Mouse (Mus musculus): Measurements from ENCODE around the gene Slco2a1. TPM values are rescaled to one million over a fixed set of nuclear protein-coding genes. Genes with fewer than 3 reads are reported as not detected.

Slco2a1 gene
- polyA plus RNA-seq, 1 experiment from 2014 or later = 11.2 TPM

DNA sequence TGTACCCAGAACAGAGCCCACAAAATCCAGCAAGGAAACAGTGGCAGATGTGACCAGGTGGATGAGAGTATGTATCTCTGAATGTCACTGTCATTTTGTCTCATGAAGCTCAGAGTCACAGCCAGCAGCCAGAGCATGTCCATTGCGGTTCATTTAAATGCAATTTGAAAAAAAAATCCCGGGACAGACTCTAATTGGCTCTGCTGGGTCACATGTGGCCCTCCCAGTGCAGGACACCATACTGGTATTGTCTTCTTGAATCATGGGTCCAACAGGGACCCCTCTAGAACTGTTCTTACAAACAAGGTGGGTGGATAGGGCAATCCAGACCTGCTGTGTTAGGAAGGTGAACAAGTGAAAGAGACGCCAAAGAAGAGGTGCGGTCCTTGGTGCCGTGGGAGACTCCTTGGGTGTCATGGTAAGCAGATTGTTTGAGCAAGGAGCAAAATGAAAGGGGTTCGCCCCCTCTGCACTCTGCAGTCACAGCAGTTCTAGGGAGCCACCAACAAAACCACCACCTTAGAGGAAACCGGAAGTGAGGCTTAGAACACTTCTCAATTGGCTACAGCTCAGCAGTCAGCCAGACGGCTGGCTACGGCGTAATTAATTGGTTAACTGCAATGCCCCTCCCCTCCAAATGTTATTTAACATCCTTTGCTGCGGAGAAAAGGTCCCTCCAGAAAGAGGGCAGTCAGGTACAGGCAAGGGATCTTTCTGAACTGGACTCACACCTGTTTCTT is 38.8 kb downstream of the Slco2a1 start:
- Histone ChIP-seq H3K27me3 (ENCODE audit: insufficient read depth, low read length) (no peaks in the 10 kb centered on the region), H3K36me3 (replicated peaks; ENCODE audit: insufficient read depth, low read length) (no peaks in the 10 kb centered on the region), H3K4me2 (ENCODE audit: low read depth, low read length) (no peak overlapping the region), H3K9me3 (ENCODE audit: low read length) (no peaks in the 10 kb centered on the region), H3K27ac (ENCODE audit: low read depth) (no peak overlapping the region), H3K9ac (replicated peaks) (no peak overlapping the region), H3K4me3 (ENCODE audit: low read depth, low read length) (no peak overlapping the region), H3K4me1 (ENCODE audit: insufficient read depth) (no peaks in the 10 kb centered on the region)
- 64% methylated on average over 11 of the region's 11 CpGs for WGBS (ENCODE audit: insufficient replicate concordance)
- DNase-seq = no peak
- ATAC-seq = no peak
- TF ChIP-seq CTCF (IDR thresholded peaks at IDR 0.05; ENCODE audit: low read depth) (no peak), EP300 (IDR thresholded peaks at IDR 0.05; ENCODE audit: low read depth) (no peak)

DNA sequence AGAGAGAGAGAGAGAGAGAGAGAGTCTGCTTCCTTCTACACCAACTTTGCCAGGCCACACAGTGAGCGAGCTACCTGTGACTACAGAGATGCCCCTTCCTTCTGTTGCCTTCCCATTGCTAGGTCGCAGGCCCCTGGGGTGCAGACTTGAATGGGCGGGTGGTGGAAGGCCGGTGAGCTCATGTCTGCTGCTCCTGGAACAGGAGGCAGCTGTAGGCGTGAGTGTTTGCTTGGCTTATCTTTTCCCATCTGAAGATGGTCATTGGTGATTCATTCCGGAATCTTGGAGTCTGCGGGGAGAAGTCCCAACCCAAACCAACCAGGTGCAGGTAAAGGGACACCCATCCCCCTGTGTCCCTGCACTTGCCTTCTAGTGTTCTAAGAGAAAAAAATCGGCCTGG is 40.5 kb downstream of the Slco2a1 start:
- ATAC-seq = no peak
- DNase-seq = no peak
- Histone ChIP-seq H3K36me3 (replicated peaks; ENCODE audit: insufficient read depth, low read length) (no peaks in the 10 kb centered on the region), H3K27ac (ENCODE audit: low read depth) (no peak overlapping the region), H3K4me3 (ENCODE audit: low read depth, low read length) (no peak overlapping the region), H3K9ac (replicated peaks) (no peak overlapping the region), H3K9me3 (ENCODE audit: low read length) (no peaks in the 10 kb centered on the region), H3K4me1 (ENCODE audit: insufficient read depth) (no peaks in the 10 kb centered on the region), H3K4me2 (ENCODE audit: low read depth, low read length) (no peak overlapping the region), H3K27me3 (ENCODE audit: insufficient read depth, low read length) (no peaks in the 10 kb centered on the region)
- TF ChIP-seq CTCF (IDR thresholded peaks at IDR 0.05; ENCODE audit: low read depth) (no peak), EP300 (IDR thresholded peaks at IDR 0.05; ENCODE audit: low read depth) (no peak)
- 72% methylated on average over 8 of the region's 8 CpGs for WGBS (ENCODE audit: insufficient replicate concordance)

GRCm38 (mm10) chr9:103030041-103030440 is 41.5 kb downstream of the Slco2a1 start:
- no peaks in the 10 kb centered on the region for H3K36me3 ChIP-seq (replicated peaks; ENCODE audit: insufficient read depth, low read length)
- H3K27ac ChIP-seq (ENCODE audit: low read depth) = no peak overlapping the region
- H3K4me1 ChIP-seq (ENCODE audit: insufficient read depth) = no peaks in the 10 kb centered on the region
- DNase-seq = no peak
- no peaks in the 10 kb centered on the region for H3K9me3 ChIP-seq (ENCODE audit: low read length)
- no peak overlapping the region for H3K9ac ChIP-seq (replicated peaks)
- no peaks in the 10 kb centered on the region for H3K27me3 ChIP-seq (ENCODE audit: insufficient read depth, low read length)
- no peak overlapping the region for H3K4me3 ChIP-seq (ENCODE audit: low read depth, low read length)
- no peak overlapping the region for H3K4me2 ChIP-seq (ENCODE audit: low read depth, low read length)
- ATAC-seq = no peak
- TF ChIP-seq CTCF (IDR thresholded peaks at IDR 0.05; ENCODE audit: low read depth) (no peak), EP300 (IDR thresholded peaks at IDR 0.05; ENCODE audit: low read depth) (no peak)
- WGBS (ENCODE audit: insufficient replicate concordance) = 66% methylated on average over 2 of the region's 2 CpGs

DNA sequence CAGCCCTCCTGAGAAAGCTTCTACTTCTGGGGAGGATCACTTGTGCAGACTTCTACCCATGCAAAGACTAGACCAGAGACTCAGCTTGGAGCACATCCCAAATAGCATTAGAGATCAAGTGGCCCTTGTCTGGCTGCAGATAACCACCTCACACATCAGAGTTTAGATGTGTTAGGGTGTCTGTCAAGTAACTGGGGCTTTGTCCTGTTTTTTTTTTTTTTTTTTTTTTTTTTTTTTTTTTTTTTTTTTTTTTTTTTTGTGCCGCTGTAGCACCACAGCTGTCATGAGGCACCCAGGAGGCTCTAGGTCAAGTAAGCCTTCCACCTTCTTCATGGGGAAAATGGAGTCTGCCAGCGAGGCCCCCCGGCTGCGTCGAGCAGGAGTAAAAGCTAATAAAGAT is 42.7 kb downstream of the Slco2a1 start:
- Histone ChIP-seq H3K9ac (replicated peaks) (no peak overlapping the region), H3K27ac (ENCODE audit: low read depth) (no peak overlapping the region), H3K4me1 (ENCODE audit: insufficient read depth) (no peaks in the 10 kb centered on the region), H3K27me3 (ENCODE audit: insufficient read depth, low read length) (no peaks in the 10 kb centered on the region), H3K36me3 (replicated peaks; ENCODE audit: insufficient read depth, low read length) (no peaks in the 10 kb centered on the region), H3K4me2 (ENCODE audit: low read depth, low read length) (no peak overlapping the region), H3K4me3 (ENCODE audit: low read depth, low read length) (no peak overlapping the region), H3K9me3 (ENCODE audit: low read length) (no peaks in the 10 kb centered on the region)
- WGBS (ENCODE audit: insufficient replicate concordance) = 76% methylated on average over 5 of the region's 5 CpGs
- TF ChIP-seq CTCF (IDR thresholded peaks at IDR 0.05; ENCODE audit: low read depth) = no peak
- no peak for TF ChIP-seq EP300 (IDR thresholded peaks at IDR 0.05; ENCODE audit: low read depth)
- DNase-seq = no peak
- ATAC-seq = no peak

GRCm38 (mm10) chr9:103032193-103032592 is 43.7 kb downstream of the Slco2a1 start:
- TF ChIP-seq CTCF (IDR thresholded peaks at IDR 0.05; ENCODE audit: low read depth) (no peak), EP300 (IDR thresholded peaks at IDR 0.05; ENCODE audit: low read depth) (no peak)
- Histone ChIP-seq H3K27ac (ENCODE audit: low read depth) (no peak overlapping the region), H3K27me3 (ENCODE audit: insufficient read depth, low read length) (no peaks in the 10 kb centered on the region), H3K9ac (replicated peaks) (no peak overlapping the region), H3K36me3 (replicated peaks; ENCODE audit: insufficient read depth, low read length) (no peaks in the 10 kb centered on the region), H3K4me3 (ENCODE audit: low read depth, low read length) (no peak overlapping the region), H3K4me2 (ENCODE audit: low read depth, low read length) (no peak overlapping the region), H3K9me3 (ENCODE audit: low read length) (no peaks in the 10 kb centered on the region), H3K4me1 (ENCODE audit: insufficient read depth) (no peaks in the 10 kb centered on the region)
- DNase-seq (peak; percentile 35), ATAC-seq (no peak)
- WGBS (ENCODE audit: insufficient replicate concordance) = 68% methylated on average over 8 of the region's 8 CpGs

DNA sequence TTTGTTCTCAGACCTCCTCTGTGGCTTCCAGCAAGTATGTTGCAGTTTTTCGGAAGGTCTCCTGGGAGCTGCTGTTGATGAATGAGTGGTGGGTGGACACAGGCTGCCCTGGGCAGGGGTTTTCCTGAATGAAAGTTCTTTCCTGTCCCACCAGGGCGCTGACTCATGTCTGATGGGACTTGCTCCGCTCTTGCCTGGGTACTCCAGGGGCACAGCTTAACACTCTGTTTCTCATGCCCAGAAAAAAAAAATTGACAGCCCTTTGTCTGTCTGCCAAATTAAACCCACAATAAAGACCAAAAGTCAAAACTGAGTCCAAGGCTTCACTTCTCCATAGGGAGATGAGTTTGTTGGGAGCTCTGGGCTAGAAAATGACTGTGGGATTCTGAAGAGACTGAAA is 44.9 kb downstream of the Slco2a1 start:
- H3K4me3 ChIP-seq (ENCODE audit: low read depth, low read length) = no peak overlapping the region
- H3K4me1 ChIP-seq (ENCODE audit: insufficient read depth) = no peaks in the 10 kb centered on the region

More for the DNA sequence above, 44.9 kb downstream of the Slco2a1 start:
- Histone ChIP-seq H3K36me3 (replicated peaks; ENCODE audit: insufficient read depth, low read length) (no peaks in the 10 kb centered on the region), H3K27ac (ENCODE audit: low read depth) (no peak overlapping the region), H3K9ac (replicated peaks) (no peak overlapping the region), H3K4me2 (ENCODE audit: low read depth, low read length) (no peak overlapping the region), H3K9me3 (ENCODE audit: low read length) (no peaks in the 10 kb centered on the region), H3K27me3 (ENCODE audit: insufficient read depth, low read length) (no peaks in the 10 kb centered on the region)
- TF ChIP-seq CTCF (IDR thresholded peaks at IDR 0.05; ENCODE audit: low read depth) (no peak), EP300 (IDR thresholded peaks at IDR 0.05; ENCODE audit: low read depth) (no peak)
- DNase-seq (no peak), ATAC-seq (no peak)
- 44% methylated on average over 3 of the region's 3 CpGs for WGBS (ENCODE audit: insufficient replicate concordance)

Data from liver, postnatal 0 days (tissue).